Mouse (Mus musculus) heart, adult 2 months (tissue): ENCODE measurements around the gene St7.

Source experiments
- CTCF ChIP-seq: fragments of 200-600 bp; IDR thresholded peaks from 2 replicates; pipeline ENCODE4 v1.8.1; 2022; ENCODE audit warnings: antibody characterized with exemption, mild to moderate bottlenecking, moderate library complexity
- POLR2A ChIP-seq: fragments of 200-500 bp; IDR thresholded peaks from 2 replicates; pipeline ENCODE4 v1.6.1; 2011; ENCODE audit warnings: mild to moderate bottlenecking, low read depth, low read length, control low read depth; ENCODE audit not compliant: insufficient read depth

- TF ChIP-seq POLR2A: no peak
- no peak for TF ChIP-seq CTCF
These were observed 182.9 kb downstream of the St7 start for GRCm38 (mm10) chr6:17875606-17876005.
